Mouse (Mus musculus) gastrocnemius, adult 2 months (tissue): Measurements from ENCODE around the gene Nek7. TPM values are rescaled to one million over a fixed set of nuclear protein-coding genes. Genes with fewer than 3 reads are reported as not detected.

ENCODE experiments used
- DNase-seq: peaks from one replicate; pipeline ENCODE4 v3.0.0; 2022
- H3K27ac ChIP-seq: fragments of 200-600 bp; 2 replicates; pipeline ENCODE4 v1.8.1; 2022; ENCODE audit warnings: mild to moderate bottlenecking
- H3K4me3 ChIP-seq: fragments of 200-600 bp; 2 replicates; pipeline ENCODE4 v1.8.1; 2022; ENCODE audit warnings: mild to moderate bottlenecking, moderate library complexity
- CTCF ChIP-seq: fragments of 200-600 bp; IDR thresholded peaks from 2 replicates; pipeline ENCODE4 v1.8.1; 2022; ENCODE audit warnings: antibody characterized with exemption, mild to moderate bottlenecking, moderate library complexity
- intact Hi-C: fragments of 180-260 bp; cut with DNase I; formaldehyde crosslinking; loops from one replicate; pipeline ENCODE4 v1.15.1; 2025
- long read RNA-seq, 2 experiments: library from polyadenylated mRNA; stranded (forward); transcript quantifications; one replicate each; pipeline ENCODE4 v2.0.0; 2021
- total RNA-seq, 2 experiments: library from RNA; stranded (reverse); gene quantifications; 2 replicates each; pipeline ENCODE4 v1.2.3; 2021

Nek7 gene
- total RNA-seq = 100 to 1,000 TPM in 1 of 2 experiments, 10 to 100 TPM in 1; 97.8 to 113 TPM
- long read RNA-seq, experiment 1, full-length matches to known transcripts = 219 of 252 reads
- long read RNA-seq, experiment 1, partial matches to known transcripts = 4 of 252 reads
- long read RNA-seq, experiment 1, other reads (novel, unspliced or antisense) = 29 of 252 reads
- long read RNA-seq, experiment 2, full-length matches to known transcripts = 231 of 255 reads
- long read RNA-seq, experiment 2, partial matches to known transcripts = 4 of 255 reads
- long read RNA-seq, experiment 2, other reads (novel, unspliced or antisense) = 20 of 255 reads

GRCm38 (mm10) chr1:138619996-138620461, at the start of gene Nek7:
Gene Nek7, minus strand, starts transcription at chr1:138620141.
- intact Hi-C loops = loop anchor here (2.0 to 10.0 kb wide), 2 partner anchors 43 to 1995 kb away; partner anchors contain the start of gene Zfp281
- Histone ChIP-seq H3K27ac (peak within 1 kb of the TSS; percentile 97), H3K4me3 (peak within 1 kb of the TSS; percentile 98)
- peak; percentile 27 for DNase-seq
- TF ChIP-seq CTCF = peak; percentile 69

GRCm38 (mm10) chr1:138662342-138662741, 42.4 kb upstream of the Nek7 start:
- TF ChIP-seq CTCF = no peak
- no peak overlapping the region for H3K27ac ChIP-seq
- H3K4me3 ChIP-seq = no peak overlapping the region
- no peak for DNase-seq
- intact Hi-C loops = no loop called here

GRCm38 (mm10) chr1:138654212-138654611, 34.3 kb upstream of the Nek7 start:
- DNase-seq = no peak
- intact Hi-C loops = no loop called here
- no peak overlapping the region for H3K27ac ChIP-seq
- no peak overlapping the region for H3K4me3 ChIP-seq
- TF ChIP-seq CTCF = no peak

- no peak for TF ChIP-seq CTCF
- H3K4me3 ChIP-seq = no peak overlapping the region
- intact Hi-C loops = no loop called here
- no peak overlapping the region for H3K27ac ChIP-seq
- DNase-seq = no peak
Observed at GRCm38 (mm10) chr1:138644991-138645390, 25.1 kb upstream of the Nek7 start.

- Histone ChIP-seq H3K4me3 (no peak overlapping the region), H3K27ac (no peak overlapping the region)
- DNase-seq = no peak
- no peak for TF ChIP-seq CTCF
- intact Hi-C loops = no loop called here
Observed at GRCm38 (mm10) chr1:138643306-138643830, 23.4 kb upstream of the Nek7 start.

GRCm38 (mm10) chr1:138640934-138641461, 21.1 kb upstream of the Nek7 start:
- TF ChIP-seq CTCF = no peak
- H3K27ac ChIP-seq = no peak overlapping the region
- no peak overlapping the region for H3K4me3 ChIP-seq
- intact Hi-C loops = no loop called here
- DNase-seq = no peak

- Histone ChIP-seq H3K27ac (no peak overlapping the region), H3K4me3 (no peak overlapping the region)
- DNase-seq = peak; percentile 56
- peak; percentile 83 for TF ChIP-seq CTCF
- intact Hi-C loops = loop anchor here (1.0 to 10.0 kb wide), 3 partner anchors 80 to 309 kb away; no protein-coding TSS in a partner anchor
Observed at GRCm38 (mm10) chr1:138637850-138638249, 17.9 kb upstream of the Nek7 start.

- TF ChIP-seq CTCF = no peak
- H3K27ac ChIP-seq = no peak overlapping the region
- DNase-seq = no peak
- H3K4me3 ChIP-seq = no peak overlapping the region
- intact Hi-C loops = loop anchor here (10.0 kb wide), 1 partner anchor 220 kb away; no protein-coding TSS in a partner anchor
Observed at GRCm38 (mm10) chr1:138634561-138634960, 14.6 kb upstream of the Nek7 start.

GRCm38 (mm10) chr1:138628919-138629318, 9.0 kb upstream of the Nek7 start:
- TF ChIP-seq CTCF = no peak
- no peak overlapping the region for H3K27ac ChIP-seq
- no peak for DNase-seq
- no peak overlapping the region for H3K4me3 ChIP-seq
- intact Hi-C loops = no loop called here

GRCm38 (mm10) chr1:138628486-138628885, 8.5 kb upstream of the Nek7 start:
- intact Hi-C loops = no loop called here
- no peak for TF ChIP-seq CTCF
- Histone ChIP-seq H3K4me3 (no peak overlapping the region), H3K27ac (no peak overlapping the region)
- no peak for DNase-seq

- no peak for DNase-seq
- H3K27ac ChIP-seq = no peak overlapping the region
- intact Hi-C loops = no loop called here
- no peak overlapping the region for H3K4me3 ChIP-seq
- no peak for TF ChIP-seq CTCF
Observed at GRCm38 (mm10) chr1:138627804-138628203, 7.9 kb upstream of the Nek7 start.

- intact Hi-C loops = no loop called here
- no peak for DNase-seq
- Histone ChIP-seq H3K27ac (no peak overlapping the region), H3K4me3 (no peak overlapping the region)
- TF ChIP-seq CTCF = no peak
Observed at GRCm38 (mm10) chr1:138626288-138626687, 6.3 kb upstream of the Nek7 start.

GRCm38 (mm10) chr1:138623870-138624269, 3.9 kb upstream of the Nek7 start:
- intact Hi-C loops = no loop called here
- Histone ChIP-seq H3K4me3 (no peak overlapping the region), H3K27ac (no peak overlapping the region)
- DNase-seq = no peak
- TF ChIP-seq CTCF = no peak
